Mouse (Mus musculus) liver, adult 2 months (tissue): ENCODE data around the gene Ccdc32. TPM values are rescaled to one million over a fixed set of nuclear protein-coding genes. Genes with fewer than 3 reads are reported as not detected.

Source experiments
- DNase-seq: peaks from one replicate; pipeline ENCODE4 v3.0.0-alpha.2; 2011; ENCODE audit warnings: low read depth, low spot score; ENCODE audit errors: extremely low read depth
- H3K27ac ChIP-seq: fragments of 200-500 bp; replicated peaks from 2 replicates; pipeline ENCODE4 v1.5.1; 2012; ENCODE audit warnings: low read depth, mild to moderate bottlenecking, control low read depth, inconsistent platforms, low read length; ENCODE audit not compliant: insufficient read depth
- H3K27me3 ChIP-seq: fragments of 200-500 bp; 2 replicates; pipeline ENCODE4 v1.6.1; 2012; ENCODE audit warnings: mild to moderate bottlenecking, moderate library complexity, low read length, inconsistent platforms; ENCODE audit not compliant: control insufficient read depth, insufficient read depth
- H3K36me3 ChIP-seq: fragments of 200-500 bp; 2 replicates; pipeline ENCODE4 v1.6.1; 2012; ENCODE audit warnings: low read length, inconsistent platforms; ENCODE audit not compliant: control insufficient read depth, insufficient read depth
- H3K4me1 ChIP-seq: fragments of 200-500 bp; 2 replicates; pipeline ENCODE4 v1.6.1; 2011; ENCODE audit warnings: low read length; ENCODE audit not compliant: control insufficient read depth, insufficient read depth
- H3K4me3 ChIP-seq: fragments of 200-500 bp; 2 replicates; pipeline ENCODE4 v1.5.1; 2011; ENCODE audit warnings: low read depth, mild to moderate bottlenecking, control low read depth, low read length, moderate library complexity; ENCODE audit not compliant: insufficient read depth
- H3K79me2 ChIP-seq: fragments of 200-500 bp; 2 replicates; pipeline ENCODE4 v1.6.1; 2012; ENCODE audit warnings: inconsistent platforms, mild to moderate bottlenecking, low read length, moderate library complexity; ENCODE audit not compliant: control insufficient read depth, insufficient read depth
- H3K9ac ChIP-seq: fragments of 200-500 bp; 2 replicates; pipeline ENCODE4 v1.6.1; 2012; ENCODE audit warnings: low read depth, mild to moderate bottlenecking, control low read depth, inconsistent platforms, low read length
- CTCF ChIP-seq: fragments of 200-500 bp; IDR thresholded peaks from 2 replicates; pipeline ENCODE4 v1.5.1; 2011; ENCODE audit warnings: low read depth, low read length, control low read depth
- POLR2A ChIP-seq: fragments of 200-500 bp; IDR thresholded peaks from 2 replicates; pipeline ENCODE4 v1.6.1; 2011; ENCODE audit warnings: low read length, control low read depth; ENCODE audit not compliant: insufficient read depth; ENCODE audit errors: extremely low read depth
- WGBS: fragments of 180-500 bp; shearing (Covaris S2); methylation state at CpG from one replicate; pipeline ENCODE4 v1.1.7; 2018; 5-methylcytosine and 5-hydroxymethylcytosine counted together
- polyA plus RNA-seq: library from polyadenylated mRNA; depleted of rRNA; stranded (reverse); fragments of >200 nt; gene quantifications from 2 replicates; pipeline ENCODE4 v1.2.3, GENCODE M21; 2012; rRNA removed
- total RNA-seq: library from RNA; depleted of rRNA; stranded (reverse); fragments of >200 nt; gene quantifications from 2 replicates; pipeline ENCODE4 v1.2.3, GENCODE M21; 2014; rRNA removed

Ccdc32 gene
- total RNA-seq = 5.1 and 5.3 TPM in 2 replicates
- polyA plus RNA-seq = 3.0 and 3.1 TPM in 2 replicates

DNA sequence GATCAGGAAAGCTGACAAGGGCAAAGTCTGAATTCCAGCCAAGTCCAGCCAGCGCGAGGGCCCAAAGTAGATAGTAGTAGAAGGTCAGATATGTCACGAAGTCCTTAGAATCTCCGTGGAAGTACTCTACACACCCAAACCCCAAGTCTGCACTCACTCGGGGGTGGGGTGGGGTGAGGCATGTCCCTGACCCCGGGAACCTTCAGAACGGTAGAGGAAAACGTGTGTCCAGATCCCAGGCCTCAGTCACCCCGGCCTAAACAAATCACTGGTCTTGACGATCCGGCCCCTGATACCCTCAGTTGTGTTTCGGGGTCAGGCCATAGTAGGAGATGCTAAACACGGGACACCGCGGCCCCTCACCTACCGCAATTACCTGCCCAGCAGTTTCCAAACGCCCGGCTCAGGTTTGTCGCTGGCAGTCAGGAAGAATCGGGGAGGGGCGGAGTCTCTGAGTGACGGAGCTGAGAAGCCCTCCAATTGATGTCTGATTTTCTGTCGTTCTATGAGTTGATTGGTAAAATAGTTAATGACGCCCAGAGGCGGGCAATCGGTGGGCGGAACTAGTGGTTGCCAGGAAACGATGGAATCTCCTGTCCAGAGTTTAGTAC lies at the start of gene Ccdc32:
TSS of gene Ccdc32 (minus strand) at position 453 of the 611 bp plus-strand sequence.
- TF ChIP-seq CTCF = no peak
- peak; percentile 67; the same call in 1 of the 2 replicates for TF ChIP-seq POLR2A
- peak within 1 kb of the TSS; percentile 71 for H3K4me3 ChIP-seq
- no peaks in the 10 kb centered on the region for H3K27me3 ChIP-seq
- peaks cover 3% of the 10 kb centered on the region for H3K4me1 ChIP-seq
- peaks cover 7% of the 10 kb centered on the region for H3K36me3 ChIP-seq
- peak within 1 kb of the TSS; percentile 76 for H3K27ac ChIP-seq
- peak within 1 kb of the TSS; percentile 82 for H3K9ac ChIP-seq
- peak; percentile 92 for DNase-seq
- H3K79me2 ChIP-seq = peaks cover 7% of the 10 kb centered on the region; the same call in 1 of the 2 replicates
- WGBS = under 1% methylated on average over 28 of the region's 28 CpGs

GRCm38 (mm10) chr2:119072397-119072796 lies 43.2 kb upstream of the Ccdc32 start:
- Histone ChIP-seq H3K79me2 (no peaks in the 10 kb centered on the region), H3K4me3 (no peak overlapping the region), H3K27ac (no peak overlapping the region), H3K36me3 (no peaks in the 10 kb centered on the region), H3K27me3 (no peaks in the 10 kb centered on the region), H3K9ac (no peak overlapping the region), H3K4me1 (no peaks in the 10 kb centered on the region)
- no peak for DNase-seq
- TF ChIP-seq POLR2A (no peak), CTCF (no peak)
- 92% methylated on average over 4 of the region's 4 CpGs for WGBS

DNA sequence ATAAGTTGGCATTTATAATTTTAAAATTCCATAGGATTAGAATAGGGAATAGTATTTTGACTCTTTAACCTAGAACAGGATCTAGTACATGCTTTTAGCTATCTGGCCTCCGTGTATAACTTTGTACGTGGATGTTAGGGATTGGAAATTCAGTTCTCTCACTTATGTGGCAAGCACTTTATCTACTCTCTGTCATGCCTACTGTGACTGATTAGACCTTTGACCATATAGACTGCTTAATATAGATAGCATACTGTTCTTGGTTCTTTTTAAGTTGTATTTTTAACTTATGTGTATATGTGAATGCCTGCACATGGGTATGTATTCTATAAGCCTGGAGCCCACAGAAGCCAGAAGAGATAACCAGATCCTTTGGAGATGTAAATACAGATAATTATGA lies 30.9 kb upstream of the Ccdc32 start:
- WGBS = 96% methylated on average over 2 of the region's 2 CpGs
- Histone ChIP-seq H3K4me1 (no peaks in the 10 kb centered on the region), H3K36me3 (no peaks in the 10 kb centered on the region)

GRCm38 (mm10) chr2:119050132-119050650 lies 21.0 kb upstream of the Ccdc32 start:
- H3K27me3 ChIP-seq = no peaks in the 10 kb centered on the region
- H3K36me3 ChIP-seq = no peaks in the 10 kb centered on the region
- whole genome bisulfite sequencing = 63% methylated on average over 4 of the region's 4 CpGs
- no peak overlapping the region for H3K9ac ChIP-seq
- H3K79me2 ChIP-seq = 0 out of 2 replicates have a peak, but pooled peaks cover 9% of the 10 kb centered on the region
- TF ChIP-seq POLR2A (no peak), CTCF (no peak)
- H3K4me1 ChIP-seq = no peaks in the 10 kb centered on the region
- no peak for DNase-seq
- H3K27ac ChIP-seq = no peak overlapping the region
- no peak overlapping the region for H3K4me3 ChIP-seq

More for the DNA sequence above, 30.9 kb upstream of the Ccdc32 start:
- H3K79me2 ChIP-seq = no peaks in the 10 kb centered on the region
- H3K9ac ChIP-seq = no peak overlapping the region
- no peaks in the 10 kb centered on the region for H3K27me3 ChIP-seq
- TF ChIP-seq CTCF (no peak), POLR2A (no peak)
- H3K4me3 ChIP-seq = no peak overlapping the region
- no peak overlapping the region for H3K27ac ChIP-seq
- DNase-seq = no peak

DNA sequence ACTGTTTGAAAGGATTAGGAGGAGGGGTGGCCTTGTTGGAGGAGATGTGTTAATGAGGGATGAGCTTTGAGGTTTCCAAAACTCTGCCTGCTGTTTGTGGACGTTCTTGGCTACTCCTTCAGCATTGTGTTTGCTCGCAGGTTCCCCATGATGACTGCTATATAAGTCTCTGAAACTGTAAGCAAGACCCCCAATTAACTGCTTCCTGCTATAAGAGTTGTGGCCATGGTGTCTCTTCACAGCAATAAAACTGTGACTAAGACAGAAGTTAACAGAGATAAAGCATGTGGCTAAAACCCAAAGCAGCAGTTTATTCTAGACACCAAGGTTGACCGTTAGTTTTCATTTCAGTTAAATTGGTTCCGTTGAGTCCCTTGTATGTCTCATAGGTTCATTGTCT lies 18.7 kb upstream of the Ccdc32 start:
- Histone ChIP-seq H3K9ac (no peak overlapping the region), H3K27ac (no peak overlapping the region), H3K79me2 (0 out of 2 replicates have a peak, but pooled peaks cover 9% of the 10 kb centered on the region), H3K4me1 (no peaks in the 10 kb centered on the region), H3K27me3 (no peaks in the 10 kb centered on the region), H3K36me3 (no peaks in the 10 kb centered on the region), H3K4me3 (no peak overlapping the region)
- WGBS = 32% methylated on average over 4 of the region's 4 CpGs
- TF ChIP-seq POLR2A (no peak), CTCF (no peak)
- no peak for DNase-seq
